Mouse (Mus musculus) megakaryocyte, embryonic 14.5 days (primary cell): ENCODE measurements around the gene Cybc1. TPM values are rescaled to one million over a fixed set of nuclear protein-coding genes. Genes with fewer than 3 reads are reported as not detected.

ENCODE experiments used
- H3K27me3 ChIP-seq: replicated peaks from 2 replicates; pipeline ENCODE3; 2012; ENCODE audit warnings: inconsistent platforms
- H3K36me3 ChIP-seq: replicated peaks from 2 replicates; pipeline ENCODE3; 2012; ENCODE audit warnings: low read length, inconsistent platforms, mixed read lengths
- H3K4me1 ChIP-seq: 2 replicates; pipeline ENCODE4 v1.6.1; 2012; ENCODE audit warnings: inconsistent platforms
- H3K4me3 ChIP-seq: replicated peaks from 2 replicates; pipeline ENCODE3; 2012; ENCODE audit warnings: moderate library complexity, mild to moderate bottlenecking, inconsistent platforms
- H3K9me3 ChIP-seq: 2 replicates; pipeline ENCODE4 v1.6.1; 2012; ENCODE audit warnings: inconsistent platforms
- FLI1 ChIP-seq: IDR thresholded peaks from 2 replicates; pipeline ENCODE4 v1.6.1; 2012; ENCODE audit warnings: low read length, inconsistent platforms, mixed read lengths
- GATA1 ChIP-seq: IDR thresholded peaks from 3 replicates; pipeline ENCODE4 v1.6.1; 2012; ENCODE audit warnings: mixed read lengths, low read length, inconsistent platforms, borderline replicate concordance
- polyA plus RNA-seq: library from polyadenylated mRNA; stranded (reverse); fragments of >175 nt; gene quantifications from 2 replicates; pipeline ENCODE4 v1.2.3, GENCODE M21; 2012; ENCODE audit warnings: low replicate concordance; ENCODE audit not compliant: insufficient read depth

Cybc1 gene
- polyA plus RNA-seq, 1 experiment: 9.5 TPM

- H3K9me3 ChIP-seq: no peaks in the 10 kb centered on the region
- no peak for TF ChIP-seq FLI1
- TF ChIP-seq GATA1: no peak
- H3K36me3 ChIP-seq: peaks cover 90% of the 10 kb centered on the region
- peaks cover 31% of the 10 kb centered on the region for H3K4me1 ChIP-seq
- H3K27me3 ChIP-seq: no peaks in the 10 kb centered on the region
- H3K4me3 ChIP-seq: no peak overlapping the region
Observed at GRCm38 (mm10) chr11:121219776-121220175, 9.3 kb downstream of the Cybc1 start.

GRCm38 (mm10) chr11:121216831-121217230 is 12.3 kb downstream of the Cybc1 start:
- H3K4me1 ChIP-seq: peaks cover 26% of the 10 kb centered on the region
- TF ChIP-seq GATA1 (no peak), FLI1 (no peak)
- H3K27me3 ChIP-seq: no peaks in the 10 kb centered on the region
- H3K36me3 ChIP-seq: peaks cover 76% of the 10 kb centered on the region
- no peak overlapping the region for H3K4me3 ChIP-seq
- no peaks in the 10 kb centered on the region for H3K9me3 ChIP-seq

- peaks cover 18% of the 10 kb centered on the region for H3K36me3 ChIP-seq
- TF ChIP-seq GATA1 (no peak), FLI1 (no peak)
- no peaks in the 10 kb centered on the region for H3K9me3 ChIP-seq
- peak within 1 kb of the TSS; percentile 96 for H3K4me3 ChIP-seq
- H3K4me1 ChIP-seq: peaks cover 43% of the 10 kb centered on the region
- no peaks in the 10 kb centered on the region for H3K27me3 ChIP-seq
Observed at GRCm38 (mm10) chr11:121204161-121205006, 24.7 kb downstream of the Cybc1 start, which contains the start of the genes Hexdc and Ogfod3. Hexdc (plus strand) TSS chr11:121204433. Ogfod3 (minus strand) TSS chr11:121204711.

GRCm38 (mm10) chr11:121203859-121204160 is 25.3 kb downstream of the Cybc1 start:
- TF ChIP-seq GATA1 (no peak), FLI1 (no peak)
- H3K4me1 ChIP-seq: peaks cover 40% of the 10 kb centered on the region
- H3K9me3 ChIP-seq: no peaks in the 10 kb centered on the region
- H3K27me3 ChIP-seq: no peaks in the 10 kb centered on the region
- H3K4me3 ChIP-seq: peak overlapping the region; percentile 96
- H3K36me3 ChIP-seq: peaks cover 15% of the 10 kb centered on the region

GRCm38 (mm10) chr11:121201436-121202198 is 27.5 kb downstream of the Cybc1 start:
- H3K27me3 ChIP-seq: peaks cover 3% of the 10 kb centered on the region
- H3K9me3 ChIP-seq: no peaks in the 10 kb centered on the region
- no peak overlapping the region for H3K4me3 ChIP-seq
- no peak for TF ChIP-seq FLI1
- no peak for TF ChIP-seq GATA1
- H3K4me1 ChIP-seq: peaks cover 27% of the 10 kb centered on the region
- peaks cover 7% of the 10 kb centered on the region for H3K36me3 ChIP-seq

GRCm38 (mm10) chr11:121200781-121201180 is 28.3 kb downstream of the Cybc1 start:
- Histone ChIP-seq H3K27me3 (peaks cover 5% of the 10 kb centered on the region), H3K4me3 (peak overlapping the region; percentile 38), H3K36me3 (peaks cover 10% of the 10 kb centered on the region), H3K9me3 (no peaks in the 10 kb centered on the region), H3K4me1 (peaks cover 27% of the 10 kb centered on the region)
- TF ChIP-seq FLI1: no peak

GRCm38 (mm10) chr11:121199851-121200250 is 29.3 kb downstream of the Cybc1 start:
- H3K9me3 ChIP-seq: no peaks in the 10 kb centered on the region
- peaks cover 5% of the 10 kb centered on the region for H3K27me3 ChIP-seq
- H3K36me3 ChIP-seq: peaks cover 10% of the 10 kb centered on the region
- TF ChIP-seq GATA1 (no peak), FLI1 (no peak)
- H3K4me1 ChIP-seq: peaks cover 22% of the 10 kb centered on the region
- H3K4me3 ChIP-seq: no peak overlapping the region

- Histone ChIP-seq H3K9me3 (no peaks in the 10 kb centered on the region), H3K27me3 (peaks cover 5% of the 10 kb centered on the region), H3K36me3 (peaks cover 10% of the 10 kb centered on the region), H3K4me3 (no peak overlapping the region), H3K4me1 (peaks cover 15% of the 10 kb centered on the region)
- TF ChIP-seq GATA1 (no peak), FLI1 (no peak)
Observed at GRCm38 (mm10) chr11:121198622-121199021, 30.5 kb downstream of the Cybc1 start.

- Histone ChIP-seq H3K27me3 (peaks cover 15% of the 10 kb centered on the region), H3K4me3 (no peak overlapping the region), H3K36me3 (peaks cover 3% of the 10 kb centered on the region), H3K4me1 (no peaks in the 10 kb centered on the region; the same call in 1 of the 2 replicates), H3K9me3 (no peaks in the 10 kb centered on the region)
- TF ChIP-seq FLI1 (no peak), GATA1 (no peak)
Observed at GRCm38 (mm10) chr11:121193415-121193814, 35.7 kb downstream of the Cybc1 start.

- TF ChIP-seq FLI1: no peak
- TF ChIP-seq GATA1: no peak
- Histone ChIP-seq H3K36me3 (peaks cover 3% of the 10 kb centered on the region), H3K9me3 (no peaks in the 10 kb centered on the region), H3K4me1 (no peaks in the 10 kb centered on the region; the same call in 1 of the 2 replicates), H3K4me3 (no peak overlapping the region), H3K27me3 (peaks cover 12% of the 10 kb centered on the region)
Observed at GRCm38 (mm10) chr11:121192742-121193141, 36.4 kb downstream of the Cybc1 start.

- no peaks in the 10 kb centered on the region; the same call in 1 of the 2 replicates for H3K4me1 ChIP-seq
- no peaks in the 10 kb centered on the region for H3K36me3 ChIP-seq
- H3K27me3 ChIP-seq: peaks cover 11% of the 10 kb centered on the region
- H3K9me3 ChIP-seq: no peaks in the 10 kb centered on the region
- TF ChIP-seq FLI1: no peak
- TF ChIP-seq GATA1: no peak
- H3K4me3 ChIP-seq: no peak overlapping the region
Observed at GRCm38 (mm10) chr11:121189681-121190080, 39.4 kb downstream of the Cybc1 start.
